Mouse (Mus musculus) heart, postnatal 0 days (tissue): ENCODE data around the gene Nkiras2.

Experiments
- CTCF ChIP-seq: IDR thresholded peaks from 2 replicates; pipeline ENCODE4 v1.5.1; 2016; ENCODE audit warnings: antibody characterized with exemption, control low read depth, low read depth
- EP300 ChIP-seq: IDR thresholded peaks from 2 replicates; pipeline ENCODE4 v1.6.1; 2016; ENCODE audit warnings: antibody characterized with exemption, low read depth

GRCm38 (mm10) chr11:100588462-100588861 lies 30.6 kb upstream of the Nkiras2 start:
- TF ChIP-seq CTCF, result no peak
- no peak for TF ChIP-seq EP300
